Mouse (Mus musculus) stomach, embryonic 14.5 days (tissue): Measurements from ENCODE around the gene Mtfmt. TPM values are rescaled to one million over a fixed set of nuclear protein-coding genes. Genes with fewer than 3 reads are reported as not detected.

ENCODE experiments used
- ATAC-seq: fragments of 200-750 bp; cut with Nextera tagmentation; 2 replicates; pipeline ENCODE4 v1.8.0; 2017; ENCODE audit warnings: low read depth, moderate TSS enrichment; ENCODE audit not compliant: insufficient number of reproducible peaks, insufficient read depth, low FRiP score
- H3K27ac ChIP-seq: fragments of 300-500 bp; sonication (generic); 2 replicates; pipeline ENCODE4 v1.5.1; 2014; ENCODE audit warnings: mild to moderate bottlenecking, low read length, moderate library complexity, mixed read lengths
- H3K27me3 ChIP-seq: fragments of 300-500 bp; sonication (generic); 2 replicates; pipeline ENCODE4 v1.6.1; 2014; ENCODE audit warnings: low read length, control low read depth, mixed read lengths; ENCODE audit not compliant: control insufficient read depth, insufficient read depth
- H3K36me3 ChIP-seq: fragments of 300-500 bp; sonication (generic); 2 replicates; pipeline ENCODE4 v1.6.1; 2014; ENCODE audit warnings: mild to moderate bottlenecking, control low read depth, low read length, moderate library complexity, mixed read lengths; ENCODE audit not compliant: control insufficient read depth, insufficient read depth
- H3K4me1 ChIP-seq: fragments of 300-500 bp; sonication (generic); 2 replicates; pipeline ENCODE4 v1.6.1; 2014; ENCODE audit warnings: low read length, control low read depth, mixed read lengths; ENCODE audit not compliant: control insufficient read depth, insufficient read depth
- H3K4me2 ChIP-seq: fragments of 300-500 bp; sonication (generic); replicated peaks from 2 replicates; pipeline ENCODE4 v1.6.1; 2014; ENCODE audit warnings: low read depth, low read length, control low read depth
- H3K4me3 ChIP-seq: fragments of 300-500 bp; sonication (generic); 2 replicates; pipeline ENCODE4 v1.5.1; 2014; ENCODE audit warnings: low read depth, low read length, control low read depth
- H3K9ac ChIP-seq: fragments of 300-500 bp; sonication (generic); replicated peaks from 2 replicates; pipeline ENCODE4 v1.6.1; 2014; ENCODE audit warnings: low read depth, mild to moderate bottlenecking, control low read depth, low read length, moderate library complexity, mixed read lengths
- H3K9me3 ChIP-seq: fragments of 300-500 bp; sonication (generic); 2 replicates; pipeline ENCODE4 v1.6.1; 2016; ENCODE audit warnings: low read depth, low read length, control low read depth; ENCODE audit not compliant: control insufficient read depth
- WGBS: fragments of 180-500 bp; shearing (Covaris S2); extraction: QIAGEN DNeasy Blood & Tissue Kit; methylation state at CpG from one replicate; pipeline ENCODE4 v1.1.7; 2014; 5-methylcytosine and 5-hydroxymethylcytosine counted together
- polyA plus RNA-seq: library from polyadenylated mRNA; unstranded; fragments of >200 nt; fragmentation: Nextera tagmentation; extraction: Ambion mirVana; gene quantifications from 2 replicates; pipeline ENCODE4 v1.2.1, GENCODE M21; 2014

Mtfmt gene
- polyA plus RNA-seq, 1 experiment from 2014 or later = 24.1 TPM

GRCm38 (mm10) chr9:65411326-65411725, 24.3 kb upstream of the Mtfmt start:
- Histone ChIP-seq H3K27me3 (no peaks in the 10 kb centered on the region), H3K9ac (no peak overlapping the region), H3K4me2 (no peak overlapping the region), H3K4me3 (no peak overlapping the region), H3K27ac (no peak overlapping the region), H3K4me1 (no peaks in the 10 kb centered on the region), H3K36me3 (no peaks in the 10 kb centered on the region), H3K9me3 (no peaks in the 10 kb centered on the region)
- no peak for ATAC-seq
- WGBS = 63% methylated on average over 3 of the region's 3 CpGs

GRCm38 (mm10) chr9:65417738-65418137, 17.8 kb upstream of the Mtfmt start:
- H3K9me3 ChIP-seq = no peaks in the 10 kb centered on the region
- H3K4me2 ChIP-seq = no peak overlapping the region
- WGBS = 28% methylated on average over 3 of the region's 3 CpGs
- ATAC-seq = no peak
- H3K27ac ChIP-seq = no peak overlapping the region
- H3K4me1 ChIP-seq = no peaks in the 10 kb centered on the region
- no peaks in the 10 kb centered on the region for H3K36me3 ChIP-seq
- no peak overlapping the region for H3K9ac ChIP-seq
- no peak overlapping the region for H3K4me3 ChIP-seq
- no peaks in the 10 kb centered on the region for H3K27me3 ChIP-seq

GRCm38 (mm10) chr9:65419633-65420032, 15.9 kb upstream of the Mtfmt start:
- 72% methylated on average over 3 of the region's 3 CpGs for WGBS
- H3K27me3 ChIP-seq = no peaks in the 10 kb centered on the region
- no peak overlapping the region for H3K27ac ChIP-seq
- no peak overlapping the region for H3K9ac ChIP-seq
- no peak for ATAC-seq
- H3K4me2 ChIP-seq = no peak overlapping the region
- H3K9me3 ChIP-seq = no peaks in the 10 kb centered on the region
- H3K36me3 ChIP-seq = no peaks in the 10 kb centered on the region
- no peaks in the 10 kb centered on the region for H3K4me1 ChIP-seq
- no peak overlapping the region for H3K4me3 ChIP-seq

- Histone ChIP-seq H3K4me3 (no peak within 1 kb of the TSS), H3K36me3 (no peaks in the 10 kb centered on the region), H3K9ac (no peak within 1 kb of the TSS), H3K9me3 (no peaks in the 10 kb centered on the region), H3K4me2 (no peak within 1 kb of the TSS), H3K27ac (no peak within 1 kb of the TSS), H3K4me1 (no peaks in the 10 kb centered on the region), H3K27me3 (no peaks in the 10 kb centered on the region)
- WGBS = 85% methylated on average over 11 of the region's 11 CpGs
- ATAC-seq = no peak
Observed at GRCm38 (mm10) chr9:65422760-65423501, 12.7 kb upstream of the Mtfmt start, which contains the start of gene Slc51b. Gene Slc51b (minus strand): TSS chr9:65422955.

- Histone ChIP-seq H3K27me3 (no peaks in the 10 kb centered on the region), H3K27ac (no peak overlapping the region), H3K36me3 (no peaks in the 10 kb centered on the region), H3K4me1 (no peaks in the 10 kb centered on the region), H3K9ac (no peak overlapping the region), H3K4me2 (no peak overlapping the region), H3K9me3 (no peaks in the 10 kb centered on the region), H3K4me3 (no peak overlapping the region)
- 36% methylated on average over 3 of the region's 3 CpGs for WGBS
- no peak for ATAC-seq
Observed at GRCm38 (mm10) chr9:65424393-65424792, 11.2 kb upstream of the Mtfmt start.

GRCm38 (mm10) chr9:65427511-65427910, 8.1 kb upstream of the Mtfmt start:
- Histone ChIP-seq H3K36me3 (no peaks in the 10 kb centered on the region), H3K4me2 (no peak overlapping the region), H3K27ac (no peak overlapping the region), H3K9ac (no peak overlapping the region), H3K9me3 (no peaks in the 10 kb centered on the region), H3K4me1 (no peaks in the 10 kb centered on the region), H3K27me3 (no peaks in the 10 kb centered on the region), H3K4me3 (no peak overlapping the region)
- ATAC-seq = no peak
- 62% methylated on average over 2 of the region's 2 CpGs for WGBS

- H3K4me3 ChIP-seq = no peak overlapping the region
- H3K4me1 ChIP-seq = no peaks in the 10 kb centered on the region
- H3K4me2 ChIP-seq = no peak overlapping the region
- H3K9ac ChIP-seq = no peak overlapping the region
- WGBS = 86% methylated on average over 5 of the region's 5 CpGs
- ATAC-seq = no peak
- no peaks in the 10 kb centered on the region for H3K9me3 ChIP-seq
- no peaks in the 10 kb centered on the region for H3K36me3 ChIP-seq
- H3K27ac ChIP-seq = no peak overlapping the region
- no peaks in the 10 kb centered on the region for H3K27me3 ChIP-seq
Observed at GRCm38 (mm10) chr9:65428003-65428402, 7.6 kb upstream of the Mtfmt start.

GRCm38 (mm10) chr9:65430401-65430800, 5.2 kb upstream of the Mtfmt start:
- Histone ChIP-seq H3K4me3 (no peak overlapping the region), H3K36me3 (no peaks in the 10 kb centered on the region), H3K9me3 (no peaks in the 10 kb centered on the region), H3K4me1 (no peaks in the 10 kb centered on the region), H3K27ac (no peak overlapping the region), H3K9ac (no peak overlapping the region), H3K27me3 (no peaks in the 10 kb centered on the region), H3K4me2 (no peak overlapping the region)
- ATAC-seq = no peak

- Histone ChIP-seq H3K27ac (no peak overlapping the region), H3K9me3 (no peaks in the 10 kb centered on the region), H3K9ac (no peak overlapping the region), H3K36me3 (no peaks in the 10 kb centered on the region), H3K4me2 (no peak overlapping the region), H3K4me3 (no peak overlapping the region), H3K4me1 (no peaks in the 10 kb centered on the region), H3K27me3 (no peaks in the 10 kb centered on the region)
- no peak for ATAC-seq
- 90% methylated on average over 5 of the region's 5 CpGs for WGBS
Observed at GRCm38 (mm10) chr9:65430921-65431320, 4.7 kb upstream of the Mtfmt start.
